Mouse (Mus musculus) lung, adult 2 months (tissue): ENCODE data around the gene Zc3h7b. TPM values are rescaled to one million over a fixed set of nuclear protein-coding genes. Genes with fewer than 3 reads are reported as not detected.
"Not testable (repeated sequence)": the region's sequence is repeated elsewhere in the genome, so short reads cannot be mapped to it uniquely, and the experiment has no call there.

ENCODE experiments used
- DNase-seq: peaks from one replicate; pipeline ENCODE4 v3.0.0; 2022
- H3K4me1 ChIP-seq: fragments of 200-500 bp; 2 replicates; pipeline ENCODE4 v1.6.1; 2011; ENCODE audit warnings: low read length; ENCODE audit not compliant: control insufficient read depth, insufficient read depth
- H3K4me3 ChIP-seq: fragments of 200-500 bp; replicated peaks from 2 replicates; pipeline ENCODE3; 2011; ENCODE audit warnings: low read depth, mild to moderate bottlenecking, control low read depth, low read length; ENCODE audit errors: extremely low read depth
- CTCF ChIP-seq: fragments of 200-500 bp; IDR thresholded peaks from 2 replicates; pipeline ENCODE4 v1.5.1; 2011; ENCODE audit warnings: mild to moderate bottlenecking, low read length, control low read depth; ENCODE audit not compliant: insufficient read depth
- POLR2A ChIP-seq: fragments of 200-500 bp; IDR thresholded peaks from 2 replicates; pipeline ENCODE4 v1.6.1; 2011; ENCODE audit warnings: low read depth, mild to moderate bottlenecking, control low read depth, low read length, borderline replicate concordance; ENCODE audit errors: extremely low read depth
- WGBS: fragments of 180-500 bp; shearing (Covaris S2); methylation state at CpG from one replicate; pipeline ENCODE4 v1.1.7; 2018; 5-methylcytosine and 5-hydroxymethylcytosine counted together
- polyA plus RNA-seq: library from polyadenylated mRNA; depleted of rRNA; stranded (reverse); fragments of >200 nt; gene quantifications from 2 replicates; pipeline ENCODE4 v1.2.3, GENCODE M21; 2012

Zc3h7b gene
- polyA plus RNA-seq, 1 experiment, result 52.4 TPM

DNA sequence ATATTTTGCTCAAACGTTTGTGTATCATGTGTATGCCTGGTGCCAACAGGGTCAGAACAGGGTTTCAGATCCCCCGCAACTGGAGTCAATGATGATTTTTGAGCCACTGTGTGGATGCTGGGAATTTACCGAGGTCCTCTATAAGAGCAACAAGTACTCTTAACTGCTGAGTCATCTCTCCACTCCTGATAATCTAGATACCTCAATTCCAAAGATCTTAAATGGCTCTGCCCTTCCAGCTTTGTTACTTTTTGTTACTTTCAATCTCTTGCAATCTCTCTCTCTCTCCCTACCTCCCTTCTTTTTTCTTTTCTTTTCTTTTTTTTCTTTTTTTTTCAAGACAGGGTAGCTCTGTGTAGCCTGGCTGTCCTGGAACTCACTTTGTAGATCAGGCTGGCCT is 9.8 kb upstream of the Zc3h7b start:
- no peak for DNase-seq
- H3K4me3 ChIP-seq, result no peak overlapping the region
- no peak for TF ChIP-seq POLR2A
- no peak for TF ChIP-seq CTCF
- no peaks in the 10 kb centered on the region for H3K4me1 ChIP-seq
- 36% methylated on average over 3 of the region's 3 CpGs for WGBS

DNA sequence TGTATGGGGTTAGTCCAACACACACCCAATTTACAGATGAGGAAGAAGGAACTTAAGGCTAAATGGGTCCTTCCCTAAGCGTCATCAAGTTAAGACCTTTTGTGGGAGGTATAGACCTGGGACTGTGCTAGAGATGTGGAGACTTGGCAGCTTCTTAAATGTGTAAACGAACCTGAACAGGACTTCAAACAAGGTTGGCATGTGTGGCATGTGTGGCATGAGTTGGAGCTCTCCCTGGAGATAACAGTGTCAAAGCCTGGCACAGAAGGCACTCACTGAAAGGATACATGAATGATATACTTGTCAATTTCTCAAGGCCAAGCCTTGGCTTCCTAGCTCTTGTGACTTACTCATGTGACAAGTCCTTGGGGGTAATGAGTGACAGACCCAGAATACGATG is 5.6 kb upstream of the Zc3h7b start:
- DNase-seq, result peak; percentile 26
- no peak for TF ChIP-seq POLR2A
- no peak for TF ChIP-seq CTCF
- Histone ChIP-seq H3K4me3 (no peak overlapping the region), H3K4me1 (0 out of 2 replicates have a peak, but pooled peaks cover under 1% of the 10 kb centered on the region)
- WGBS, result 55% methylated on average over 3 of the region's 3 CpGs

DNA sequence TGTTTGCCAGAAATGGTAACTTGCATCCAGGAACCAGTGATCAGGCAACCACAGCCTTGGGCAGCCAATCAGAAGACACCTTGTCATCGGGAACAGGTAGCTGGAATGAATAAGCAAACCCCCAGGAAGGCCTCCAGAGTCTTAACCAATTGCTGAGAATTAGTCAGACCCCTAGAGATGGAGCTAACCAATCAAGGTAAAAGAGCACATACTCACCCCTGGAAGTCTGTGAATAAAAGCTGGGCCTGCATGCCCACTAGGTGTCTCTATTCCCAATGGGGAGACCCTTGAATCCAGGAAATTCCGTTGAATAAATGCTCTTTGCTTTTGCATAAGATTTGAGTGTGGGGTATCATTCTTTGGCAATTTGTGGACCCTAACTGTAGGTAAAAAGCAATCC is 4.9 kb upstream of the Zc3h7b start:
- TF ChIP-seq CTCF (no peak), POLR2A (no peak)
- Histone ChIP-seq H3K4me1 (0 out of 2 replicates have a peak, but pooled peaks cover 2% of the 10 kb centered on the region), H3K4me3 (no peak overlapping the region)
- no peak for DNase-seq
- WGBS, result 16% methylated on average over 2 of the region's 2 CpGs

DNA sequence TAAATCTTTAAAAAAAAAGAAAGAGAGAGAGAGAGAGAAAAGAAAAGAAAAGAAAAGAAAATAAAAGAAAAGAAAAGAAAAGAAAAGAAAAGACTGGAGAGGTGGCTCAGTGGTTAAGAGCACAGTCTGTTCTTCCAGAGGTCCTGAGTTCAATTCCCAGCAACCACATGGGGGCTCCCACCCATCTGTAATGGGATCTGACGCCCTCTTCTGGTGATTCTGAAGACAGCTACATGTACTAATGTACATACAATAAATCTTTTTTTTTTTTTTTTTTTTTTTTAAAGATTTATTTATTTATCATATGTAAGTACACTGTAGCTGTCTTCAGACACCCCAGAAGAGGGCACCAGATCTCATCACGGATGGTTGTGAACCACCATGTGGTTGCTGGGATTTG is 2.5 kb upstream of the Zc3h7b start:
- H3K4me1 ChIP-seq, DNase-seq, H3K4me3 ChIP-seq: not testable (repeated sequence)
- 21% methylated on average over 2 of the region's 2 CpGs for WGBS

DNA sequence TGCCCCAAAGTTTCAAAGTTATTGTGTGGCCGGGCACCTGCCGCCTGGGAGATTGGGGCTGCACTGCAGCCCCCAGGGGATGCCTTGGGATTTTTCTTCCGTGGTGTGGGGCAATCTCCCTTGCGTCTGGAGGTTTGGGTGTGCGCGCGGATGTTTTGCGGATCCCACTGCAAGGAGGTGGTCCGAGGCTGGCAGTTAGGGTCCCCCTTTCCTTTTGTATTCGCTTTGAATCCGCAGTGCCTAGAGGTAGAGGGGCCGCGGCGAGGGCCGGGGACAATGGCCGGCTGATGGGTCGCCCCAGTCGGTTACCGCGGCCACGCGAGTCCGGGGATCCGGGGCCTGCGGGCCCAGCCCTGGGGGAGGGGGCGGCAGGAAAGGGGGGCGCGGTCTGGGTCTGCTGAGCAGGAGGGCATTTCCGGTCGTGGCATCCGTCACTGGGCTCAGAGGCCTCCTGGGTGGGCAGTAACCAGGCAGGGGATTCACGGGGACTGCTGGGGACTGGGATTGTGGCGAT is 801 bp downstream of the Zc3h7b start:
- under 1% methylated on average over 33 of the region's 33 CpGs for WGBS
- TF ChIP-seq CTCF, result no peak
- TF ChIP-seq POLR2A, result no peak
- peak; percentile 62 for DNase-seq

DNA sequence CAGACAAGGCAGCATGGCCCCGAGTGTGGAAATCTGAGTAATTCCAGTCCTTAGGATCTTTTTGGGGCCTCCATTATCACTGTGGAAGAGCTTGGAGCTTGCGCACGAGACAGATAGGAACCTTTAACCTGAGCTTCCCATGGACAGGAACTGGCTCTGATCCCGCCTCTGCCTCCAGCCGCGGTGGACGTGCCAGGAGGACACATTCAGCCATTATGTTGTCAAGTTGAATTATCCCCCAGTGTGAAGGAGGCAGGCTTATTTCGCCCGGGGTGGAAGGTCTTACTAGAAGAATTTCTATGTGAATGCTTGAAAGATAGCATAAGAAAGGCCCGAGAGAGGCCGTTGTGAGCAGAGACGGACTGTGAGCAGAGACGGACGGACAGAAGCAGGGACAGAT is 4.9 kb downstream of the Zc3h7b start:
- H3K4me3 ChIP-seq, result no peak overlapping the region
- no peak for TF ChIP-seq CTCF
- TF ChIP-seq POLR2A, result no peak
- DNase-seq, result no peak
- 56% methylated on average over 14 of the region's 14 CpGs for WGBS
- H3K4me1 ChIP-seq, result peaks cover 2% of the 10 kb centered on the region; the same call in 1 of the 2 replicates

More for the DNA sequence above, 801 bp downstream of the Zc3h7b start:
- Histone ChIP-seq H3K4me3 (peak overlapping the region; percentile 91), H3K4me1 (peaks cover 4% of the 10 kb centered on the region; the same call in 1 of the 2 replicates)

DNA sequence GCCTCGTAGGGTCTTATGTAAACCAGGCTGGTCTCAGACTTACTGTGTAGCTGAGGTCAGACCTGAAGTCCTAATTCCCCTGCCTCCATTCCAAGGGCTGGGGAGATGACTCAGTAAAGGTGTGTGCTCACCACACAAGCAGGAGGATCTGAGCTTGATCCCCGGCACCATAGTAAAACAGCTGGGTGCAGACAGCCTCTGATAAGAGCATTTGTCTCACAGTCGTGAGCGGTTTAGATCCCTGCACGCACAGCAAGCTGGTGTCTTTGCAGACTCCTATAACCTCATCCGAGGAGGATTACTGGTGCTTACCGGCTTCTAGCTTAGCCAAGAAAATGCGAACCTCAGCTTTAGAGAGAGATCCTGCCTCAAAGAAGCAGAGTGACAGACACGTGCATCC is 8.8 kb downstream of the Zc3h7b start:
- Histone ChIP-seq H3K4me3 (no peak overlapping the region), H3K4me1 (peaks cover 3% of the 10 kb centered on the region; the same call in 1 of the 2 replicates)
- 94% methylated on average over 9 of the region's 9 CpGs for WGBS
- TF ChIP-seq CTCF (no peak), POLR2A (no peak)
- no peak for DNase-seq

DNA sequence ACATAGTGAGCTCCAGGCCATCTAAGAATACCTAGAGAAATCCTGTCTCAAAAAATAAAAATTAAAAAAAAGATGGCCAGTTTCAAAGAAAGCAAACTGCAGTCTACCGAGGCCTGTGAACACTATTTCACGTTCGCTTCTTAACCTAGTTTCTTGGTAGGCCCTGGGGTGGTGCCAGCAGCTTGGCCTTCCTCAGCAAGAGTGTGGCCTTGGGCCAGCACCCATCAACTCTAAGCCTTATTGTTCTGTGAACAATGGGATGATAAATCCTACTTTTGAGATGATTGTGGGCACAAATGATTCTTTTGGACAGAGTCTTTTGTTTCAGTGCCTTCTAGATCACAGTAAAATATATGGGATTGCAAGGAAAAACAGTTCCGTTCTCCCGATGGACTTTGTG is 13.8 kb downstream of the Zc3h7b start:
- DNase-seq, result no peak
- WGBS, result 53% methylated on average over 5 of the region's 5 CpGs
- TF ChIP-seq POLR2A (no peak), CTCF (no peak)
- Histone ChIP-seq H3K4me1 (peaks cover 4% of the 10 kb centered on the region; the same call in 1 of the 2 replicates), H3K4me3 (no peak overlapping the region)

DNA sequence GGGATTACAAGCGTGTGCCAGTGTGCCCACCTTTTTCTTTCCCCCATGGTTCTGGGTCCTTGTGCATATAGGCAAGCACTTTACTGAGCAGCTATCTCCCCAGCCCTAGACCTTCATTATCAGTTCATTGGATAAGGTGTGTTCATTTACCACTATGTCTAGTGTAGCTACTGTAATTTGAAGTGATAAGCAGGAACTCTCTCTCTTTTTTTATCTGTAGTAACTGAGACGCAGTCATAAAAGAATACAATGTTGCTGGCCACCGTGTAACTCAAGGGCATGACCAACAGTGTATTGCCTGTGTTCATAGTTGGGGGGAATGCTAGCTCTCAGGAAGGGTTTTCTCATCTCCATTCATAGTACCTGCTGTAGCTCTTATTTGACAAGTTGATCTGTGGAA is 14.7 kb downstream of the Zc3h7b start:
- 91% methylated on average over 3 of the region's 3 CpGs for WGBS
- Histone ChIP-seq H3K4me1 (peaks cover 4% of the 10 kb centered on the region; the same call in 1 of the 2 replicates), H3K4me3 (no peak overlapping the region)
- no peak for DNase-seq
- TF ChIP-seq CTCF (no peak), POLR2A (no peak)

DNA sequence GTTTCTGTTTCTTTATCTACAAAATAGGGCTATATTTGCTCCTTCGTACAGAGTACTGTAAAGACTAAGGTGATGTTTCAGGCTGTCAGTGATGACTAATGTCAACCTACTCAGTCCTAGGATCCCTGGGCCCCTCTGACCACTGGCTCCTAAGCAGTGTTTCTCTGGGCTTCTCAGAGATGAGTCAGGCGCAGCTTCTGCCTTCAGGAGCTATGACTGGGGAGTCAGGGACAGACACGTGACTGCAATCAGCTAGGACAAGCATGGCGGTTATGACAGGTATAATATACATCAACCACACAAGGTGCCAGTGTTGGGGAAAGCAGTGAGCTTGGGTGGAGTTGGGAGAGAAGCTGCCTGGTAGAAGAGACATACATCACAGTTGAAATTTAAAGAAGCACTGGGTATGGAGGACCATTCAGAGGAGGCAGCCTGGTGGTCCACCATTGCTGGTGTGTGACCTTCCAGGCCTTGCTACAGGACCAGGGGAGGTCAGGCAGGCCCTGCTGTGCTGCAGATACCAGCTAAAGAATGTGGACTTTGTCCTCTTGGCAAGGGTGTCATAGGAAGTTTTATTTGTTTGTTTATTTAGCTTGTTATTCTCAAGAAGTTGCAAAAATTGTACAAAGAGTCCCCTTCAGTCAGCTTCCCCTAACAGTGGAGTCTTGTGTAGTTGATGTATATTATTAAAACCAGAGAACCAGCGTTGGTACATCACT is 15.7 kb downstream of the Zc3h7b start:
- H3K4me3 ChIP-seq, result no peak overlapping the region
- peaks cover 4% of the 10 kb centered on the region; the same call in 1 of the 2 replicates for H3K4me1 ChIP-seq
- no peak for TF ChIP-seq CTCF
- TF ChIP-seq POLR2A, result no peak
- DNase-seq, result no peak
- WGBS, result 92% methylated on average over 5 of the region's 5 CpGs
